Mouse (Mus musculus): ENCODE results near the gene Rps15.

DNA sequence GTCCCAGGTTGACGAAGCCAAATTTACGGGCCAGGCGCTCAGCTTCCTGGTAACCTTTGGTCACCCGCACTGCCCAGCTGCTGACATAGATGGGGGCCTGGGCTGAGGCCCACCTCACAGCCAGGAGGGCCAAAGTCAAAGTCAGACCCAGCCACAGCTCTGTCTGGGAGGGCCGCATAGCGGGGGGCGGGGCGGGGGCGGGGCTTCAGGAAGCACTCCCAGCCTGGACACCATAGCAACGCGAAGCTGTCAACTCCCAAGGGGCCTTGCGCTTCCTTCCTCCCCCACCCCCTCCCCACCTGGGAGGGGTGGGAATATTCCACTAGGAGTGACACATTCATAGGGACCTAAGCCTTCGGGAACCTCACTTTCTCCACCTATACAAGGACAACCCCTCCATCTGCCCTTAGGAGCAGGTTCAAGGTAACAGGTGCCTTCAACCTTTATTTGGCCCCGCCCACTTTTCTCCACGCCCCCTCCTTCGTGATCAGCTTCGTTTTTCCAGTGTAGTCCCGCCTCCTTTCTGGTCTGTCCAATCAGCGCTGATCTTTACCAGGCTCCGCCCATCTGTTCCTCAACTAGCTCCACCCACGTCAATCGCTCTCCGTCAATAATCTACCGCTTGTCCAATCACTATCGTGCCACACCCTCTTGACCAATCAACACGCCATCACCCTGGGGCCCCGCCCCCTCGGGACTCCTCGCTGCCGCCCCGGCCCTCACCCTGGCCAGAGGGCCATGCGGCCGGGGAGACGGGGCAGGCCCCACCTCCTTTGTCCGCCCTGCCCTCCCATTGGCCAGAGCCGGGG lies 37.2 kb downstream of the Rps15 start, which contains the start of the genes Pcsk4 and Reep6:
- TF ChIP-seq POLR2A (IDR thresholded peaks at IDR 0.05; ENCODE audit: low read depth, low read length) (no peak), CTCF (IDR thresholded peaks at IDR 0.05; ENCODE audit: extremely low read depth, insufficient read depth, insufficient read length, insufficient replicate concordance) (no peak)

All from spleen, adult 2 months (tissue).